In the genomic region with DNA sequence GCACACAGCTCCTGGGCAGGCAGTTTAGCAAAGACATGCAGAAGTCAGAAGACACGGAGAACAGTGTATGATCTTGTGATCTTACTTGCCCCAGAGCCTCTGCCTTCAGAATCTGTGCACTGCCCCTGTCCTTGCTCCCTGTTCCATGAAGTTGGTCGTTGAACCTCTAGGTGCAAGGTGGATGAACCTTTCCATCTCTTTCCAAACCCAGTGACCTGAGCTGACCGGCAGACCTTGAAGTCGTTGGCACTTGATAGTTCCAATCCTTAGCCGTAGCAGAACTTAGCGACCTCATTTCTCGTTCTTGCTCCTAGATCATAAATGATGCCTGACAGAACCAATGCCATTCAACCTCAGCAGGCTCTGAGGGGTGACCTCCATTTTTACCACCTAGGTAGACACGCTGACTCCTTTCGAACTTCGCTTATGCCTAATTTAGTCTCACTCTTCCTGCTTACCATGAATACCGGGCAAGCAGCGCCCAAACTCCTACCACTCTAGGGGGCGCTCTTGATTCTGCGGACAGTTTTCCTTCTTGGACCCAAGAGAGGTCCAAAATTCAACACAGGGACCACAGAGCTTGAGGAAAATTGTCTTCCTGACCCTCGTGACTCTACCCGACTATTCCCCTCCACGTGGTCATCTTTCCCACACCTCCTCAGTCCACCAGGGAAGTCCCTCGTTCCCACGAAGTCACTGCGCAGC, we compare ENCODE assay signal across 23 mouse cellular contexts. TPM values are rescaled to one million over a fixed set of nuclear protein-coding genes. Genes with fewer than 3 reads are reported as not detected.
DNase-seq lines count a peak whose midpoint lies in the region; ATAC-seq and TF ChIP-seq lines count a peak whose summit lies in the region.
"Had no signal": no experiment of that assay in that cellular context is flagged by ENCODE, and none has a peak within 500 bp of the region (broad histone marks: within the 10 kb centered on the region; RNA-seq: fewer than 3 reads in every experiment).

No protein-coding gene starts in this region.

- DNase-seq in kidney, adult 18-20 months, result peak; percentile 71
- DNase-seq in kidney, postnatal 4 days, result no peak
- DNase-seq in liver, embryonic 14.5 days (ENCODE audit: low read depth in 3 of 3, low spot score in 3 of 3), result no peak
- no peak for DNase-seq in forebrain, postnatal 0 days
- DNase-seq: adrenal gland, postnatal 36 days; cerebellum, adult 11-12 months; cerebellum, postnatal 14 days; gastrocnemius, postnatal 25 days; heart, adult 18-20 months; heart, postnatal 14 days; left cerebral cortex, postnatal 4 days; lung, adult 18-20 months; lung, postnatal 10 days; right cerebral cortex, postnatal 4 days had no signal

- WGBS in liver, embryonic 14.5 days (ENCODE audit: insufficient replicate concordance), result 72% methylated on average over 20 of the region's 20 CpGs
- WGBS in liver, embryonic 12.5 days (ENCODE audit: insufficient replicate concordance), result 81% methylated on average over 20 of the region's 20 CpGs
- WGBS in forebrain, postnatal 0 days, result 93% methylated on average over 20 of the region's 20 CpGs

- H3K36me3 ChIP-seq in liver, embryonic 14.5 days (replicated peaks; ENCODE audit: control insufficient read depth, insufficient read depth, low read depth), result no peaks in the 10 kb centered on the region
- H3K36me3 ChIP-seq in liver, embryonic 12.5 days, result no peaks in the 10 kb centered on the region
- H3K36me3 ChIP-seq in forebrain, postnatal 0 days (ENCODE audit: insufficient read depth), result no peaks in the 10 kb centered on the region
- H3K36me3 ChIP-seq: heart, embryonic 13.5 days; hindbrain, embryonic 12.5 days; limb, embryonic 15.5 days had no signal

- H3K9me3 ChIP-seq in liver, embryonic 14.5 days (ENCODE audit: control insufficient read depth, low read length), result no peaks in the 10 kb centered on the region
- no peaks in the 10 kb centered on the region for H3K9me3 ChIP-seq in liver, embryonic 12.5 days (replicated peaks)
- no peaks in the 10 kb centered on the region for H3K9me3 ChIP-seq in forebrain, postnatal 0 days (ENCODE audit: low read length)
- H3K9me3 ChIP-seq: forebrain, embryonic 10.5 days; heart, embryonic 13.5 days; hindbrain, embryonic 12.5 days; limb, embryonic 15.5 days had no signal

- H3K4me2 ChIP-seq in liver, embryonic 14.5 days (ENCODE audit: low read depth), result no peak overlapping the region
- H3K4me2 ChIP-seq in liver, embryonic 12.5 days, result no peak overlapping the region
- H3K4me2 ChIP-seq in forebrain, postnatal 0 days (ENCODE audit: low read depth), result no peak overlapping the region
- H3K4me2 ChIP-seq: heart, embryonic 13.5 days; hindbrain, embryonic 12.5 days; limb, embryonic 15.5 days; midbrain, embryonic 11.5 days had no signal

- TF ChIP-seq POLR2A in bone marrow macrophage, adult 2 months (IDR thresholded peaks at IDR 0.05; ENCODE audit: borderline replicate concordance, low read depth, low read length), result no peak

- 0 out of 4 replicates have a peak, but pooled peaks cover 0 to 2% of the 10 kb centered on the region in 2 experiments for H3K4me1 ChIP-seq in liver, embryonic 14.5 days (replicated peaks; ENCODE audit: control insufficient read depth in 2 of 2, insufficient read depth in 2 of 2, low read length in 1 of 2)
- H3K4me1 ChIP-seq in liver, embryonic 12.5 days, result no peaks in the 10 kb centered on the region; the same call in 1 of the 2 replicates
- no peaks in the 10 kb centered on the region for H3K4me1 ChIP-seq in bone marrow macrophage, adult 2 months (ENCODE audit: control insufficient read depth, insufficient read depth, low read length)
- no peaks in the 10 kb centered on the region for H3K4me1 ChIP-seq in forebrain, postnatal 0 days (ENCODE audit: insufficient read depth)
- H3K4me1 ChIP-seq: heart, embryonic 13.5 days; hindbrain, embryonic 12.5 days; limb, embryonic 15.5 days had no signal

- 0 out of 2 replicates have a peak, but pooled peaks have one; percentile 22 for TF ChIP-seq CTCF in liver, embryonic 14.5 days (IDR thresholded peaks at IDR 0.05; ENCODE audit: low read depth)
- peak; percentile 20; the same call in 1 of the 2 replicates for TF ChIP-seq CTCF in bone marrow macrophage, adult 2 months (IDR thresholded peaks at IDR 0.05; ENCODE audit: low read depth, low read length)
- no peak for TF ChIP-seq CTCF in forebrain, postnatal 0 days (IDR thresholded peaks at IDR 0.05; ENCODE audit: low read depth)

- no peak for TF ChIP-seq EP300 in liver, embryonic 14.5 days (IDR thresholded peaks at IDR 0.05; ENCODE audit: low read depth)

- H3K27ac ChIP-seq in liver, embryonic 14.5 days, result no peak overlapping the region
- H3K27ac ChIP-seq in liver, embryonic 12.5 days, result no peak overlapping the region
- H3K27ac ChIP-seq in bone marrow macrophage, adult 2 months (ENCODE audit: insufficient read depth, low read depth, low read length), result no peak overlapping the region
- no peak overlapping the region for H3K27ac ChIP-seq in forebrain, postnatal 0 days (ENCODE audit: low read depth, low read length)
- H3K27ac ChIP-seq: forebrain, embryonic 10.5 days; heart, embryonic 13.5 days; hindbrain, embryonic 12.5 days; limb, embryonic 15.5 days had no signal

- H3K4me3 ChIP-seq in liver, embryonic 14.5 days (ENCODE audit: insufficient read depth in 1 of 2, low read depth in 2 of 2, low read length in 2 of 2), result no peak overlapping the region
- no peak overlapping the region for H3K4me3 ChIP-seq in liver, embryonic 12.5 days
- no peak overlapping the region for H3K4me3 ChIP-seq in bone marrow macrophage, adult 2 months (ENCODE audit: insufficient read depth, low read length)
- H3K4me3 ChIP-seq in forebrain, postnatal 0 days (ENCODE audit: low read depth, low read length), result no peak overlapping the region
- H3K4me3 ChIP-seq: forebrain, embryonic 10.5 days; heart, embryonic 13.5 days; hindbrain, embryonic 12.5 days; limb, embryonic 15.5 days had no signal

- H3K27me3 ChIP-seq in liver, embryonic 14.5 days (ENCODE audit: control insufficient read depth, insufficient read depth, low read length), result no peaks in the 10 kb centered on the region
- peaks cover 6% of the 10 kb centered on the region; the same call in 1 of the 2 replicates for H3K27me3 ChIP-seq in liver, embryonic 12.5 days (replicated peaks)
- H3K27me3 ChIP-seq in forebrain, postnatal 0 days (ENCODE audit: insufficient read depth, low read length), result no peaks in the 10 kb centered on the region
- H3K27me3 ChIP-seq: hindbrain, embryonic 12.5 days; limb, embryonic 15.5 days had no signal

- ATAC-seq in liver, embryonic 14.5 days (ENCODE audit: insufficient read depth), result no peak
- no peak for ATAC-seq in liver, embryonic 12.5 days
- no peak for ATAC-seq in CD4-positive, CD25-positive, alpha-beta regulatory T cell, adult 4 months
- no peak for ATAC-seq in forebrain, postnatal 0 days
- ATAC-seq: forebrain, embryonic 16.5 days had no signal

- no peak overlapping the region for H3K9ac ChIP-seq in liver, embryonic 14.5 days (replicated peaks)
- H3K9ac ChIP-seq in liver, embryonic 12.5 days, result no peak overlapping the region
- H3K9ac ChIP-seq in forebrain, postnatal 0 days, result no peak overlapping the region
- H3K9ac ChIP-seq: heart, embryonic 13.5 days; hindbrain, embryonic 12.5 days; limb, embryonic 15.5 days had no signal

RNA-seq across cellular contexts. Expression of a gene that starts 8.3 kb away (rescaled TPM):
- polyA plus RNA-seq in liver, embryonic 14.5 days (2012; rRNA removed), result 19.2 and 24.6 TPM in 2 replicates
- 15.7 and 20.8 TPM in 2 replicates for polyA plus RNA-seq in liver, embryonic 14.5 days (2014; fragmentation: Nextera tagmentation; extraction: Ambion mirVana)
- 27.4 and 28.1 TPM in 2 replicates for polyA plus RNA-seq in liver, embryonic 12.5 days (2016; fragmentation: Nextera tagmentation; extraction: Ambion mirVana)
- not detected in 2 replicates for polyA plus RNA-seq in bone marrow macrophage, adult 2 months (2012; ENCODE audit: insufficient read depth, insufficient read length, missing spikeins)
- under 1 TPM in 1 of 2 experiments, not detected in 1; 0.15 TPM for polyA plus RNA-seq in CD4-positive, CD25-positive, alpha-beta regulatory T cell, adult 4 months (2017; shearing (Covaris generic))
- total RNA-seq in forebrain, postnatal 0 days (2014; rRNA removed), result 10.5 and 12.7 TPM in 2 replicates
- polyA plus RNA-seq in forebrain, postnatal 0 days (2015; fragmentation: Nextera tagmentation; extraction: Ambion mirVana), result 6.0 and 8.2 TPM in 2 replicates
